Mouse (Mus musculus): ENCODE measurements around the gene Alpl. TPM values are rescaled to one million over a fixed set of nuclear protein-coding genes. Genes with fewer than 3 reads are reported as not detected.

Alpl gene
- polyA plus RNA-seq, 1 experiment from 2014 or later, result 15.5 TPM

GRCm38 (mm10) chr4:137714020-137714624 is 82.1 kb downstream of the Alpl start:
- H3K4me1 ChIP-seq (ENCODE audit: control insufficient read depth, low read depth, low read length), result peaks cover 17% of the 10 kb centered on the region

GRCm38 (mm10) chr4:137712963-137713362 is 83.2 kb downstream of the Alpl start:
- ATAC-seq (ENCODE audit: low read depth), result peak; percentile 63
- no peaks in the 10 kb centered on the region for H3K9me3 ChIP-seq (replicated peaks; ENCODE audit: control insufficient read depth, low read length)
- H3K9ac ChIP-seq (ENCODE audit: low read depth, low read length), result peak overlapping the region; percentile 9; the same call in 1 of the 2 replicates
- H3K36me3 ChIP-seq (ENCODE audit: control insufficient read depth, insufficient read depth), result no peaks in the 10 kb centered on the region
- no peak overlapping the region for H3K4me3 ChIP-seq (ENCODE audit: low read depth, low read length)
- H3K27ac ChIP-seq (ENCODE audit: low read length), result no peak overlapping the region
- peaks cover 17% of the 10 kb centered on the region for H3K4me1 ChIP-seq (ENCODE audit: control insufficient read depth, low read depth, low read length)
- no peak overlapping the region for H3K4me2 ChIP-seq (ENCODE audit: low read depth, low read length)
- H3K27me3 ChIP-seq (ENCODE audit: control insufficient read depth, insufficient read depth, low read depth, low read length), result peaks cover under 1% of the 10 kb centered on the region; the same call in 1 of the 2 replicates
- WGBS (ENCODE audit: insufficient replicate concordance), result 28% methylated on average over 13 of the region's 13 CpGs

More at GRCm38 (mm10) chr4:137714020-137714624, 82.1 kb downstream of the Alpl start:
- no peak overlapping the region for H3K9ac ChIP-seq (ENCODE audit: low read depth, low read length)
- peaks cover 4% of the 10 kb centered on the region; the same call in 1 of the 2 replicates for H3K27me3 ChIP-seq (ENCODE audit: control insufficient read depth, insufficient read depth, low read depth, low read length)
- H3K4me2 ChIP-seq (ENCODE audit: low read depth, low read length), result no peak overlapping the region
- no peaks in the 10 kb centered on the region for H3K9me3 ChIP-seq (replicated peaks; ENCODE audit: control insufficient read depth, low read length)
- ATAC-seq (ENCODE audit: low read depth), result 0 out of 2 replicates have a peak, but pooled peaks have one; percentile 25
- no peak overlapping the region for H3K27ac ChIP-seq (ENCODE audit: low read length)
- H3K36me3 ChIP-seq (ENCODE audit: control insufficient read depth, insufficient read depth), result no peaks in the 10 kb centered on the region
- WGBS (ENCODE audit: insufficient replicate concordance), result 17% methylated on average over 8 of the region's 8 CpGs
- no peak overlapping the region for H3K4me3 ChIP-seq (ENCODE audit: low read depth, low read length)

DNA sequence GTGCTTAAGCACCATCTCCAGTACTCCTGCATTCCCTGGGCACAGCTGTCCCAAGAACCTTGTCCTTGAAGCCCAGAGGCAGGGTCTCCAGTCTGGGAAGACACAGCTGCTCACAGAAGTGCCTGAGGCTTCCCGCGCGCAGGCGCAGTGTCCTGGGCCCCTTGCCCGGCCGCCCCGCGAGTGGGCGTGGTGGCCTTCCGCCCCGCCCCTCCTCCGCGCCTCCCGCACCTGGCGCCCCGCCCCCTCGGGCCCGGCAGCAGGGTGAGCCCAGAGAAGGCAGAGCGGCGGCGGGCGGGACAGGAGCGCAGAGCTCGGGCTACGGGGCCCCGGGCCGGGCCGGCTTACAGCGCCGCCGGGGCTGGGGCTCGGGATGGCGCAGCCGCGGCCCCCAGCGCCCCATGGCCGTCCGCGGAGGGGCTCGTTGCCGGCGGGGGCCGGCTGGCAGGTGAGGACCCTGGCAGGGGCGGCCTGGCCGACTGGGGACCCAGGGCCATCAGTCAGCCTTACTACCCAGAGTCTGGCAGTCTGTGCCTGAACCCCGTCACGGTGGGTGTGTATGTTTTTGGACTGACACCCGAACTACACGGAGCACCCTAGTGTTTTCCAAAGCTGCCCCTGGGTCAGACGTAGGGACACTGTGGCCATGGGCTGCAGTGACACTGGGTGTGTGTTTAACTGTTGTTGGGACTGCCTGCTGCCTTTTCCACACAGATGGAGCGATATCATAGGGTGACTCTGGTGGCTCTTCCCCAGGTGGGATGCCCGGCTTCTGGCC is 88.8 kb downstream of the Alpl start:
- ATAC-seq (ENCODE audit: low read depth), result peak; percentile 79
- no peaks in the 10 kb centered on the region for H3K9me3 ChIP-seq (replicated peaks; ENCODE audit: control insufficient read depth, low read length)
- H3K36me3 ChIP-seq (ENCODE audit: control insufficient read depth, insufficient read depth), result no peaks in the 10 kb centered on the region
- H3K4me1 ChIP-seq (ENCODE audit: control insufficient read depth, low read depth, low read length), result peaks cover 6% of the 10 kb centered on the region
- peaks cover 14% of the 10 kb centered on the region for H3K27me3 ChIP-seq (ENCODE audit: control insufficient read depth, insufficient read depth, low read depth, low read length)
- peak overlapping the region; percentile 59 for H3K4me3 ChIP-seq (ENCODE audit: low read depth, low read length)
- WGBS (ENCODE audit: insufficient replicate concordance), result 3% methylated on average over 48 of the region's 52 CpGs
- peak overlapping the region; percentile 65 for H3K9ac ChIP-seq (ENCODE audit: low read depth, low read length)
- H3K4me2 ChIP-seq (ENCODE audit: low read depth, low read length), result peak overlapping the region; percentile 69
- H3K27ac ChIP-seq (ENCODE audit: low read length), result peak overlapping the region; percentile 77

GRCm38 (mm10) chr4:137706510-137706909 is 89.7 kb downstream of the Alpl start:
- peak; percentile 71 for ATAC-seq (ENCODE audit: low read depth)
- H3K9me3 ChIP-seq (replicated peaks; ENCODE audit: control insufficient read depth, low read length), result no peaks in the 10 kb centered on the region
- H3K4me3 ChIP-seq (ENCODE audit: low read depth, low read length), result peak overlapping the region; percentile 9; the same call in 1 of the 2 replicates
- H3K36me3 ChIP-seq (ENCODE audit: control insufficient read depth, insufficient read depth), result no peaks in the 10 kb centered on the region
- H3K27me3 ChIP-seq (ENCODE audit: control insufficient read depth, insufficient read depth, low read depth, low read length), result peaks cover 14% of the 10 kb centered on the region
- peak overlapping the region; percentile 77 for H3K27ac ChIP-seq (ENCODE audit: low read length)
- 60% methylated on average over 7 of the region's 7 CpGs for WGBS (ENCODE audit: insufficient replicate concordance)
- H3K4me2 ChIP-seq (ENCODE audit: low read depth, low read length), result peak overlapping the region; percentile 69
- H3K9ac ChIP-seq (ENCODE audit: low read depth, low read length), result no peak overlapping the region
- peaks cover 6% of the 10 kb centered on the region for H3K4me1 ChIP-seq (ENCODE audit: control insufficient read depth, low read depth, low read length)

DNA sequence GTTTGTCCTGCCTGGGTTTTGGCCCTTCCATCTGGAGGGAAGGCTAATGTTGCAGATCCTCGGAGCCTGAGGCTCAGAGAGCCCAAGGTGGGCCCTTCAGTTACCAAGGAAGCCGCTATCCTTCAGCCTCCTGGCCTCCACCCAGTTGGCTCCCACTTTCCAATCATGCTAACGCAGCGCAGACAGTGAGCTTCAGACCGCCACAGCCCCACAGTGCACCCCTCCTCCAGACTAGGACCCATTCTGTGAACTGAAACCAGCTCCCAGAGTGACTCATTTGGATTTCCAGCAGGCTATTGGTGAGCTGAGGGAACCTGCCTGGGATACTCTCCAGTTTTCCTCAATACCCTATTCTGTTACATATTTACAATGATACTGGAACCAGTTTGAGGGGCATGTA is 90.8 kb downstream of the Alpl start:
- peaks cover 14% of the 10 kb centered on the region for H3K27me3 ChIP-seq (ENCODE audit: control insufficient read depth, insufficient read depth, low read depth, low read length)
- no peak overlapping the region for H3K27ac ChIP-seq (ENCODE audit: low read length)
- H3K9ac ChIP-seq (ENCODE audit: low read depth, low read length), result no peak overlapping the region

DNA sequence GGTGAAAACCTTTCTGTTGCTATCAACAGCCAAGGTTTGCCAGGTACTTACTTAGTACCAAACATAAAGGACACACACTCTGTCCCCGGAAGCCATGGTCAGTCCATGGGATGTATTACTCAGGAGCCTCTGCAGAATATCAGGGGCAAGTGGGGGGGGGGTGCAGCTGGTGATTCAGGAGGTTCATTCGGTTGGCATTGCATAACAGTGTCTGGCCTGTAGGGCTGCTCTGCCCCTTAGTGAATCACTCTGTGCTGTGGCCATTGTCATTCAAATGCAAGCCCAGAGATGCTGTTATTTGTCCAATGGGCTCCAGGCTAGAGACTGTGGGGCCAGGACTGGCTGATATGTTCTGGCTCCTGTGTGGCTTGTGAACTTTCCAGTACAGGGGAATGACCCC is 91.6 kb downstream of the Alpl start:
- Histone ChIP-seq H3K9ac (ENCODE audit: low read depth, low read length) (no peak overlapping the region), H3K4me3 (ENCODE audit: low read depth, low read length) (no peak overlapping the region), H3K9me3 (replicated peaks; ENCODE audit: control insufficient read depth, low read length) (no peaks in the 10 kb centered on the region), H3K27ac (ENCODE audit: low read length) (no peak overlapping the region), H3K27me3 (ENCODE audit: control insufficient read depth, insufficient read depth, low read depth, low read length) (peaks cover 14% of the 10 kb centered on the region), H3K4me1 (ENCODE audit: control insufficient read depth, low read depth, low read length) (peaks cover 8% of the 10 kb centered on the region), H3K4me2 (ENCODE audit: low read depth, low read length) (no peak overlapping the region), H3K36me3 (ENCODE audit: control insufficient read depth, insufficient read depth) (no peaks in the 10 kb centered on the region)
- ATAC-seq (ENCODE audit: low read depth), result no peak
- WGBS (ENCODE audit: insufficient replicate concordance), result 57% methylated on average over 2 of the region's 2 CpGs

More for the DNA sequence above, 90.8 kb downstream of the Alpl start:
- no peak overlapping the region for H3K4me2 ChIP-seq (ENCODE audit: low read depth, low read length)
- peaks cover 8% of the 10 kb centered on the region for H3K4me1 ChIP-seq (ENCODE audit: control insufficient read depth, low read depth, low read length)
- H3K9me3 ChIP-seq (replicated peaks; ENCODE audit: control insufficient read depth, low read length), result no peaks in the 10 kb centered on the region
- H3K36me3 ChIP-seq (ENCODE audit: control insufficient read depth, insufficient read depth), result no peaks in the 10 kb centered on the region
- H3K4me3 ChIP-seq (ENCODE audit: low read depth, low read length), result no peak overlapping the region
- WGBS (ENCODE audit: insufficient replicate concordance), result 61% methylated on average over 5 of the region's 5 CpGs
- ATAC-seq (ENCODE audit: low read depth), result no peak

GRCm38 (mm10) chr4:137703077-137703476 is 93.1 kb downstream of the Alpl start:
- H3K4me2 ChIP-seq (ENCODE audit: low read depth, low read length), result no peak overlapping the region
- peaks cover 8% of the 10 kb centered on the region for H3K4me1 ChIP-seq (ENCODE audit: control insufficient read depth, low read depth, low read length)
- H3K36me3 ChIP-seq (ENCODE audit: control insufficient read depth, insufficient read depth), result no peaks in the 10 kb centered on the region
- 59% methylated on average over 5 of the region's 5 CpGs for WGBS (ENCODE audit: insufficient replicate concordance)
- no peaks in the 10 kb centered on the region for H3K9me3 ChIP-seq (replicated peaks; ENCODE audit: control insufficient read depth, low read length)
- no peak for ATAC-seq (ENCODE audit: low read depth)
- H3K27ac ChIP-seq (ENCODE audit: low read length), result no peak overlapping the region
- no peak overlapping the region for H3K9ac ChIP-seq (ENCODE audit: low read depth, low read length)
- no peak overlapping the region for H3K4me3 ChIP-seq (ENCODE audit: low read depth, low read length)
- peaks cover 14% of the 10 kb centered on the region for H3K27me3 ChIP-seq (ENCODE audit: control insufficient read depth, insufficient read depth, low read depth, low read length)

- no peaks in the 10 kb centered on the region for H3K36me3 ChIP-seq (ENCODE audit: control insufficient read depth, insufficient read depth)
- H3K9ac ChIP-seq (ENCODE audit: low read depth, low read length), result no peak overlapping the region
- H3K4me2 ChIP-seq (ENCODE audit: low read depth, low read length), result no peak overlapping the region
- peaks cover 2% of the 10 kb centered on the region for H3K4me1 ChIP-seq (ENCODE audit: control insufficient read depth, low read depth, low read length)
- H3K27ac ChIP-seq (ENCODE audit: low read length), result no peak overlapping the region
- no peaks in the 10 kb centered on the region for H3K9me3 ChIP-seq (replicated peaks; ENCODE audit: control insufficient read depth, low read length)
- ATAC-seq (ENCODE audit: low read depth), result no peak
- no peaks in the 10 kb centered on the region for H3K27me3 ChIP-seq (ENCODE audit: control insufficient read depth, insufficient read depth, low read depth, low read length)
- WGBS (ENCODE audit: insufficient replicate concordance), result 30% methylated on average over 6 of the region's 6 CpGs
- H3K4me3 ChIP-seq (ENCODE audit: low read depth, low read length), result no peak overlapping the region
Measured at GRCm38 (mm10) chr4:137700960-137701359, 95.2 kb downstream of the Alpl start.

Measured in liver, embryonic 16.5 days (tissue).